Mouse (Mus musculus) liver, embryonic 13.5 days (tissue): ENCODE data around the gene Fbxw8. TPM values are rescaled to one million over a fixed set of nuclear protein-coding genes. Genes with fewer than 3 reads are reported as not detected.

ENCODE experiments used
- ATAC-seq: fragments of 200-750 bp; cut with Nextera tagmentation; 2 replicates; pipeline ENCODE4 v1.8.0; 2017; ENCODE audit warnings: low read depth, mild to moderate bottlenecking, moderate number of reproducible peaks, moderate library complexity
- DNase-seq: peaks from one replicate; pipeline ENCODE4 v3.0.0; 2022
- H3K27ac ChIP-seq: fragments of 300-500 bp; sonication (generic); 2 replicates; pipeline ENCODE4 v1.5.1; 2015; ENCODE audit warnings: moderate library complexity, mild to moderate bottlenecking, inconsistent platforms
- H3K27me3 ChIP-seq: fragments of 300-500 bp; sonication (generic); 2 replicates; pipeline ENCODE4 v1.6.1; 2015; ENCODE audit warnings: mild to moderate bottlenecking, inconsistent platforms
- H3K36me3 ChIP-seq: fragments of 300-500 bp; sonication (generic); 2 replicates; pipeline ENCODE4 v1.6.1; 2015; ENCODE audit warnings: mild to moderate bottlenecking, inconsistent platforms
- H3K4me1 ChIP-seq: fragments of 300-500 bp; sonication (generic); replicated peaks from 2 replicates; pipeline ENCODE4 v1.6.1; 2015; ENCODE audit warnings: inconsistent platforms
- H3K4me2 ChIP-seq: fragments of 300-500 bp; sonication (generic); 2 replicates; pipeline ENCODE4 v1.6.1; 2015; ENCODE audit warnings: inconsistent platforms, mild to moderate bottlenecking, moderate library complexity
- H3K4me3 ChIP-seq: fragments of 300-500 bp; sonication (generic); replicated peaks from 2 replicates; pipeline ENCODE4 v1.5.1; 2015; ENCODE audit warnings: mild to moderate bottlenecking, inconsistent platforms
- H3K9ac ChIP-seq: fragments of 300-500 bp; sonication (generic); 2 replicates; pipeline ENCODE4 v1.6.1; 2015; ENCODE audit warnings: mild to moderate bottlenecking, inconsistent platforms
- H3K9me3 ChIP-seq: fragments of 300-500 bp; sonication (generic); replicated peaks from 2 replicates; pipeline ENCODE4 v1.6.1; 2016; ENCODE audit warnings: inconsistent platforms
- WGBS: fragments of 180-500 bp; shearing (Covaris S2); methylation state at CpG from one replicate; pipeline ENCODE4 v1.1.7; 2015; ENCODE audit not compliant: insufficient replicate concordance; 5-methylcytosine and 5-hydroxymethylcytosine counted together
- polyA plus RNA-seq: library from polyadenylated mRNA; unstranded; fragments of >200 nt; fragmentation: Nextera tagmentation; extraction: Ambion mirVana; gene quantifications from 2 replicates; pipeline ENCODE4 v1.2.1, GENCODE M21; 2015

Fbxw8 gene
- polyA plus RNA-seq, 1 experiment from 2014 or later: 10.0 TPM

GRCm38 (mm10) chr5:118126671-118127070 is 28.6 kb downstream of the Fbxw8 start:
- Histone ChIP-seq H3K4me1 (no peaks in the 10 kb centered on the region), H3K36me3 (peaks cover 44% of the 10 kb centered on the region), H3K27ac (no peak overlapping the region), H3K9me3 (no peaks in the 10 kb centered on the region), H3K4me3 (no peak overlapping the region), H3K27me3 (no peaks in the 10 kb centered on the region), H3K9ac (no peak overlapping the region), H3K4me2 (no peak overlapping the region)
- DNase-seq: no peak
- WGBS: 85% methylated on average over 4 of the region's 4 CpGs
- ATAC-seq: no peak

- 77% methylated on average over 10 of the region's 10 CpGs for WGBS
- ATAC-seq (no peak), DNase-seq (no peak)
- Histone ChIP-seq H3K27me3 (no peaks in the 10 kb centered on the region), H3K9ac (no peak overlapping the region), H3K4me1 (peaks cover 9% of the 10 kb centered on the region; the same call in 1 of the 2 replicates), H3K36me3 (peaks cover 54% of the 10 kb centered on the region), H3K9me3 (no peaks in the 10 kb centered on the region), H3K4me2 (no peak overlapping the region), H3K4me3 (no peak overlapping the region), H3K27ac (no peak overlapping the region)
These were observed 32.2 kb downstream of the Fbxw8 start for GRCm38 (mm10) chr5:118123096-118123495.

- Histone ChIP-seq H3K4me3 (no peak overlapping the region), H3K4me2 (no peak overlapping the region), H3K4me1 (peaks cover 9% of the 10 kb centered on the region; the same call in 1 of the 2 replicates), H3K9ac (no peak overlapping the region), H3K27ac (no peak overlapping the region), H3K36me3 (peaks cover 48% of the 10 kb centered on the region), H3K27me3 (no peaks in the 10 kb centered on the region), H3K9me3 (no peaks in the 10 kb centered on the region)
- no peak for ATAC-seq
- no peak for DNase-seq
- WGBS: 68% methylated on average over 4 of the region's 4 CpGs
These were observed 33.3 kb downstream of the Fbxw8 start for GRCm38 (mm10) chr5:118121928-118122327.

- WGBS: 76% methylated on average over 2 of the region's 2 CpGs
- ATAC-seq: peak; percentile 36; the same call in 1 of the 2 replicates
- DNase-seq: no peak
These were observed 34.6 kb downstream of the Fbxw8 start for GRCm38 (mm10) chr5:118120670-118121069.

GRCm38 (mm10) chr5:118118922-118119321 is 36.3 kb downstream of the Fbxw8 start:
- no peak overlapping the region for H3K9ac ChIP-seq
- H3K9me3 ChIP-seq: no peaks in the 10 kb centered on the region
- no peak overlapping the region for H3K4me2 ChIP-seq
- ATAC-seq (no peak), DNase-seq (no peak)
- H3K4me3 ChIP-seq: no peak overlapping the region
- H3K27me3 ChIP-seq: no peaks in the 10 kb centered on the region
- no peak overlapping the region for H3K27ac ChIP-seq
- WGBS: 87% methylated on average over 5 of the region's 5 CpGs
- H3K4me1 ChIP-seq: peaks cover 9% of the 10 kb centered on the region; the same call in 1 of the 2 replicates
- H3K36me3 ChIP-seq: peaks cover 27% of the 10 kb centered on the region

More at GRCm38 (mm10) chr5:118120670-118121069, 34.6 kb downstream of the Fbxw8 start:
- Histone ChIP-seq H3K9me3 (no peaks in the 10 kb centered on the region), H3K4me1 (peaks cover 9% of the 10 kb centered on the region; the same call in 1 of the 2 replicates), H3K4me3 (no peak overlapping the region), H3K36me3 (peaks cover 39% of the 10 kb centered on the region), H3K27ac (no peak overlapping the region), H3K27me3 (no peaks in the 10 kb centered on the region), H3K4me2 (no peak overlapping the region), H3K9ac (no peak overlapping the region)

GRCm38 (mm10) chr5:118118351-118118750 is 36.9 kb downstream of the Fbxw8 start:
- peaks cover 9% of the 10 kb centered on the region; the same call in 1 of the 2 replicates for H3K4me1 ChIP-seq
- no peak overlapping the region for H3K27ac ChIP-seq
- no peak overlapping the region for H3K4me3 ChIP-seq
- peaks cover 31% of the 10 kb centered on the region for H3K36me3 ChIP-seq
- no peak for DNase-seq
- no peaks in the 10 kb centered on the region for H3K9me3 ChIP-seq
- H3K4me2 ChIP-seq: no peak overlapping the region
- 74% methylated on average over 3 of the region's 3 CpGs for WGBS
- ATAC-seq: no peak
- H3K27me3 ChIP-seq: no peaks in the 10 kb centered on the region
- H3K9ac ChIP-seq: no peak overlapping the region

GRCm38 (mm10) chr5:118113617-118114016 is 41.6 kb downstream of the Fbxw8 start:
- no peak overlapping the region for H3K27ac ChIP-seq
- no peak overlapping the region for H3K9ac ChIP-seq
- H3K27me3 ChIP-seq: no peaks in the 10 kb centered on the region
- no peaks in the 10 kb centered on the region for H3K9me3 ChIP-seq
- 78% methylated on average over 13 of the region's 13 CpGs for WGBS
- no peak overlapping the region for H3K4me2 ChIP-seq
- no peaks in the 10 kb centered on the region for H3K4me1 ChIP-seq
- no peak overlapping the region for H3K4me3 ChIP-seq
- no peak for ATAC-seq
- peaks cover 50% of the 10 kb centered on the region for H3K36me3 ChIP-seq
- no peak for DNase-seq

- DNase-seq: no peak
- WGBS: 86% methylated on average over 7 of the region's 7 CpGs
- no peak overlapping the region for H3K4me3 ChIP-seq
- H3K27ac ChIP-seq: no peak overlapping the region
- H3K9ac ChIP-seq: no peak overlapping the region
- H3K4me2 ChIP-seq: no peak overlapping the region
- no peaks in the 10 kb centered on the region for H3K27me3 ChIP-seq
- H3K9me3 ChIP-seq: no peaks in the 10 kb centered on the region
- H3K4me1 ChIP-seq: no peaks in the 10 kb centered on the region
- H3K36me3 ChIP-seq: peaks cover 51% of the 10 kb centered on the region
- ATAC-seq: no peak
These were observed 42.2 kb downstream of the Fbxw8 start for GRCm38 (mm10) chr5:118113043-118113442.

GRCm38 (mm10) chr5:118108794-118109440 is 46.3 kb downstream of the Fbxw8 start:
- H3K9ac ChIP-seq: no peak overlapping the region
- WGBS: 83% methylated on average over 7 of the region's 7 CpGs

GRCm38 (mm10) chr5:118108124-118108793 is 47.0 kb downstream of the Fbxw8 start:
- Histone ChIP-seq H3K27me3 (no peaks in the 10 kb centered on the region), H3K9ac (no peak overlapping the region), H3K9me3 (no peaks in the 10 kb centered on the region), H3K27ac (no peak overlapping the region), H3K4me2 (no peak overlapping the region), H3K4me3 (no peak overlapping the region), H3K36me3 (peaks cover 55% of the 10 kb centered on the region), H3K4me1 (no peaks in the 10 kb centered on the region; the same call in 1 of the 2 replicates)
- ATAC-seq (no peak), DNase-seq (no peak)
- WGBS: 88% methylated on average over 17 of the region's 17 CpGs

More at GRCm38 (mm10) chr5:118108794-118109440, 46.3 kb downstream of the Fbxw8 start:
- H3K4me2 ChIP-seq: no peak overlapping the region
- H3K4me1 ChIP-seq: no peaks in the 10 kb centered on the region; the same call in 1 of the 2 replicates
- DNase-seq (no peak), ATAC-seq (no peak)
- H3K36me3 ChIP-seq: peaks cover 59% of the 10 kb centered on the region
- no peak overlapping the region for H3K27ac ChIP-seq
- no peaks in the 10 kb centered on the region for H3K9me3 ChIP-seq
- H3K27me3 ChIP-seq: no peaks in the 10 kb centered on the region
- no peak overlapping the region for H3K4me3 ChIP-seq

- Histone ChIP-seq H3K27me3 (no peaks in the 10 kb centered on the region), H3K27ac (no peak overlapping the region), H3K4me1 (no peaks in the 10 kb centered on the region; the same call in 1 of the 2 replicates), H3K4me2 (no peak overlapping the region), H3K4me3 (no peak overlapping the region), H3K9ac (no peak overlapping the region), H3K9me3 (no peaks in the 10 kb centered on the region), H3K36me3 (peaks cover 46% of the 10 kb centered on the region)
- 87% methylated on average over 10 of the region's 10 CpGs for WGBS
- DNase-seq (no peak), ATAC-seq (no peak)
These were observed 48.6 kb downstream of the Fbxw8 start for GRCm38 (mm10) chr5:118106667-118107066.
